Mouse (Mus musculus) neural tube, embryonic 14.5 days (tissue): ENCODE measurements around the gene Gm49425. TPM values are rescaled to one million over a fixed set of nuclear protein-coding genes. Genes with fewer than 3 reads are reported as not detected.
A peak's percentile ranks its signal among the peaks of the same experiment; 100 is the strongest.
"Not testable (repeated sequence)": the region's sequence is repeated elsewhere in the genome, so short reads cannot be mapped to it uniquely, and the experiment has no call there.

Experiments
- ATAC-seq: fragments of 200-750 bp; cut with Nextera tagmentation; 2 replicates; pipeline ENCODE4 v1.8.0; 2017; ENCODE audit warnings: low read depth, mild to moderate bottlenecking, moderate TSS enrichment, moderate library complexity
- H3K27ac ChIP-seq: fragments of 300-500 bp; sonication (generic); 2 replicates; pipeline ENCODE4 v1.5.1; 2014; ENCODE audit warnings: low read depth, mild to moderate bottlenecking, control low read depth, low read length, moderate library complexity, mixed read lengths
- H3K27me3 ChIP-seq: fragments of 300-500 bp; sonication (generic); 2 replicates; pipeline ENCODE4 v1.6.1; 2014; ENCODE audit warnings: low read length; ENCODE audit not compliant: control insufficient read depth, insufficient read depth
- H3K36me3 ChIP-seq: fragments of 300-500 bp; sonication (generic); 2 replicates; pipeline ENCODE4 v1.6.1; 2014; ENCODE audit warnings: low read length, mixed read lengths; ENCODE audit not compliant: control insufficient read depth, insufficient read depth
- H3K4me1 ChIP-seq: fragments of 300-500 bp; sonication (generic); 2 replicates; pipeline ENCODE4 v1.6.1; 2014; ENCODE audit warnings: low read length; ENCODE audit not compliant: control insufficient read depth, insufficient read depth
- H3K4me2 ChIP-seq: fragments of 300-500 bp; sonication (generic); 2 replicates; pipeline ENCODE4 v1.6.1; 2014; ENCODE audit warnings: mild to moderate bottlenecking, low read depth, low read length, control low read depth
- H3K4me3 ChIP-seq: fragments of 300-500 bp; sonication (generic); 2 replicates; pipeline ENCODE4 v1.5.1; 2014; ENCODE audit warnings: low read depth, low read length, control low read depth, mixed read lengths
- H3K9ac ChIP-seq: fragments of 300-500 bp; sonication (generic); replicated peaks from 2 replicates; pipeline ENCODE4 v1.6.1; 2014; ENCODE audit warnings: low read depth, mild to moderate bottlenecking, control low read depth, low read length, mixed read lengths
- H3K9me3 ChIP-seq: fragments of 300-500 bp; sonication (generic); 2 replicates; pipeline ENCODE4 v1.6.1; 2016; ENCODE audit warnings: low read length; ENCODE audit not compliant: control insufficient read depth
- WGBS: fragments of 180-500 bp; shearing (Covaris S2); extraction: QIAGEN DNeasy Blood & Tissue Kit; methylation state at CpG from one replicate; pipeline ENCODE4 v1.1.7; 2014; 5-methylcytosine and 5-hydroxymethylcytosine counted together
- polyA plus RNA-seq: library from polyadenylated mRNA; unstranded; fragments of >200 nt; fragmentation: Nextera tagmentation; extraction: Ambion mirVana; gene quantifications from 2 replicates; pipeline ENCODE4 v1.2.1, GENCODE M21; 2014

Gm49425 gene
- polyA plus RNA-seq = 0.29 TPM in 1 of 2 replicates, not detected in the other

DNA sequence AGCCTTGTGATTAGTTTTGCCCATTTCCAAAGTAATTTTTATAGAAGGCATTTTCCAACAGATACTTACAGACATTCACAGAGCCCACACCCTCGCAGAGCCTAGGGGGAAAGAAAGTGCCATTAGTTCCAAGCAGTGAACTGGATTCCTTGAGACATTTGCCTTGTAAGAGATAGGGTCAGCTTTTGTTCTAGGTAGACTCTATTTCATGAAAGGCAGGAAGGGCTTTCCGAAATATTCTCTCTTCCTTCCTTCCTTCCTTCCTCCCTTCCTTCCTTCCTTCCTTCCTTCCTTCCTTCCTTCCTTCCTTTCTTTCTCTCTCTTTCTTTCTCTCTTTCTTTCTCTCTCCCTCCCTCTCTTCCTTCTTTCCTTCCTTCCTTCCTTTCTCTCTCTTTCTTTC lies at the start of gene Gm49425:
Gene Gm49425, minus strand, starts transcription at position 101 of the 400 bp plus-strand sequence.
- not testable (repeated sequence) for H3K36me3 ChIP-seq, H3K4me3 ChIP-seq, ATAC-seq, H3K4me2 ChIP-seq, H3K27ac ChIP-seq, H3K27me3 ChIP-seq, H3K9ac ChIP-seq, H3K4me1 ChIP-seq, H3K9me3 ChIP-seq
- WGBS = 85% methylated on average over 2 of the region's 2 CpGs

DNA sequence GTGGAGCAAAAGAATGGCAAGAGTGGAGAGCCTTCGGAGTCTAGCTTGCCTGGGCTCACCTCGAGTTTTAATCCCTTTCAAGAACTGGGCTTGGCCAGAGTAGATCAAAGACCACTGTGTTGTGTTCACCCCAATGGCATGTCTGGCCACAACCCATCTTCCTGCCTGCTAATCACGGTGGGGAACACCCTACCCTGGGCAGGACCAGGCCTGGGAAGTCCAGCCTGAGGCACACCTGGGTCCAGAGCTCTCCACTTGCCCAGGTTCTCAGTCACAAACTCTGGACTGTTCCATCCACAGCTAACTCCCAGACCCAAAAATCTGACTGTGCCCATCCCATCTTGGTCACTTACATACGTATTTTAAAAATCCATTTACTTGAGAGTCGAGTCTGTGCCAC lies 45.8 kb upstream of the Gm49425 start, which contains the start of gene Krt90:
Gene Krt90, minus strand, starts transcription at position 101 of the 400 bp plus-strand sequence.
- no peak within 1 kb of the TSS for H3K4me3 ChIP-seq
- no peak within 1 kb of the TSS for H3K27ac ChIP-seq
- H3K9ac ChIP-seq = no peak within 1 kb of the TSS
- WGBS = 71% methylated on average over 5 of the region's 5 CpGs
- ATAC-seq = no peak
- H3K9me3 ChIP-seq = no peaks in the 10 kb centered on the region
- H3K36me3 ChIP-seq = no peaks in the 10 kb centered on the region
- H3K4me1 ChIP-seq = no peaks in the 10 kb centered on the region
- no peak within 1 kb of the TSS for H3K4me2 ChIP-seq
- no peaks in the 10 kb centered on the region for H3K27me3 ChIP-seq

DNA sequence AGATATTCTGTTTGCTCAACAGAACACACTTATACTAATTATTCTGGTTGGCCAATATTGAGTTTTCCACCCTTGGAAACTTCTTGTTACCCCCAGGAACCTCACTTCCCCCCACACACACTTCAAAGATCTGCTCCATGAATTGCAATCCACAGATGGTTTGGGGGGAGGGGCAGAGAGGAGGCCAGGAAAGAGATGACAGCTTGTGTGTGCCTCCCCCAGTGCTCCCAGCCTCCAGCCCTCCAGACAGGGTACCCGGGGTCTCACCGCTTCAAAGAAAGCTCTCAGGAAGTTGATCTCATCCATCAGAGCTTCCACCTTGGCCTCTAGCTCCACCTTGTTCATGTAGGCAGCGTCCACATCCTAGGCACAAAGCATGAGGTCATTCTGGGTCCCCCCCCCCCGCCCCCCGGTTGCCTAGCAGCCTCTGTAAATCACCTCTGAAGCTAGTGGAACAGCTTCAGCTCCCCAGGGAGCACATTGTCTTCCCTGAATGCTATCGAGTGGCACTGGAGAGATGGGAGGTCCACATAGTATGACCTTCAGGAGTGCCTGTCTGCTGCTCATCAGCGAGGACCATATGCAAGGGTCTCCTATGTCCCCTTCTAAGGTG lies 41.1 kb upstream of the Gm49425 start:
- Histone ChIP-seq H3K27me3 (no peaks in the 10 kb centered on the region), H3K9me3 (no peaks in the 10 kb centered on the region)

DNA sequence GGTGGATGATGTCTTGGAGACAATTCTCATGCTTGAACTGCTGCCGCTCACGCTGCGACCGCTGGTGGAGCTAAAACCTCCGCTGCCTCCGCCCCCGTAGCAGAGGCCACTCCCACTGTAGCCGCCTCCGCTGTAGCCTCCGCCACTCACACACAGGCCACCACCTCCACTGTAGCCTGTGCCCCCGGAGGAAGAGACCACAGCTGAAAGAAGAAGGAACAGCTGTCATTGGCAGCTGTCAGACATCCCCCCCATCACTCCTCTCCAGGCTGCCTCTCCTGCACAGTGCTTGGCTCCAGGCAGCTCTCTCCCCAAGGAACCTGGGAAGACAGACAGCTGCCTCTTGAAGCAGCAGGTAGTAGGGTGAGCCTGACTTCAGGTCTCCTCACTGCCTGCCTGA lies 36.1 kb upstream of the Gm49425 start:
- no peaks in the 10 kb centered on the region for H3K27me3 ChIP-seq
- H3K27ac ChIP-seq = no peak overlapping the region
- H3K4me3 ChIP-seq = no peak overlapping the region
- no peak overlapping the region for H3K9ac ChIP-seq
- H3K36me3 ChIP-seq = no peaks in the 10 kb centered on the region
- H3K4me2 ChIP-seq = peak overlapping the region; percentile 15; the same call in 1 of the 2 replicates
- no peaks in the 10 kb centered on the region for H3K4me1 ChIP-seq
- peak; percentile 69; the same call in 1 of the 2 replicates for ATAC-seq
- WGBS = 0% methylated on average over 11 of the region's 11 CpGs
- no peaks in the 10 kb centered on the region for H3K9me3 ChIP-seq

More for the DNA sequence above, 41.1 kb upstream of the Gm49425 start:
- Histone ChIP-seq H3K4me1 (no peaks in the 10 kb centered on the region), H3K36me3 (no peaks in the 10 kb centered on the region), H3K27ac (no peak overlapping the region), H3K9ac (no peak overlapping the region), H3K4me3 (no peak overlapping the region), H3K4me2 (no peak overlapping the region)
- ATAC-seq = no peak
- WGBS = 2% methylated on average over 7 of the region's 7 CpGs

DNA sequence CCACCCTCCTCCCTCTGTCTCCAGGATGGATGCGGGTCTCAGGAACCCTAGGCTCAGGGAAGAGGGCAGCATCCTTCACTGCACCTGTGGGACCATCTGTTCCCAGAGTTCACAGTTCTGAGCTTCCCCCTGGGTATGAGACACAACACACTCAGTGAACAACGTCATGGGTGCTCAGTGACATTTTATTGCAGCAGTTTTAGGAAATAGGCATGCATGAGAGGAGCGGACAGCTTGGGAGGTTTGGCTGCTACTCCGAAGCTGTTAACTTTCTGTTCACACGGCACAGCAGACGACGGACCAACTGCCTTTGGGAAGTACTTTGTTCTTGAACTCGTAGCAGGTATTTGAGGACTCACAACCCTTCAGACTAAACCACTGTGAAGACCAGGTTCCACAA lies 35.1 kb upstream of the Gm49425 start:
- no peak overlapping the region for H3K27ac ChIP-seq
- H3K36me3 ChIP-seq = no peaks in the 10 kb centered on the region
- no peaks in the 10 kb centered on the region for H3K9me3 ChIP-seq
- no peak overlapping the region for H3K4me3 ChIP-seq
- ATAC-seq = no peak
- H3K4me1 ChIP-seq = no peaks in the 10 kb centered on the region
- WGBS = 74% methylated on average over 8 of the region's 8 CpGs
- H3K9ac ChIP-seq = no peak overlapping the region
- no peak overlapping the region for H3K4me2 ChIP-seq
- H3K27me3 ChIP-seq = no peaks in the 10 kb centered on the region

DNA sequence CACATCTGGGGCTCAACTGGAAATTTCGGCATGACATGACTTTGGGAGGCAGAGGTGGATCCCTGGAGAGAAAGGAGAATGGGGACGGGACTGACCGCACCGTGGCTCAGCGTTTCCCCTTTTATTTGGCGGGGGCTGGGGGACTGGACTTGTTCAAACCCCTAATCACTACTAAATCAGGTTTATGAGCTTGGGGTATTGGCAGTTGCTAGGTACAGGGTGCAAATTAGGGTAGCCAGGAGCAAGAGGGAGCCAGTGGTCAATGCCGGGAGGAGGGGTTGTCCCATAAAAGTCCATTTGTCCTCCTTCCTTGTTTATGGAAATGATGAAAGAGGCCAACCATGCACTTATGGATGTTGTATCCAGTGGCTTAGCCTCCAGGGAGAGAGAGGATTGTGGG lies 33.5 kb upstream of the Gm49425 start, which contains the start of gene Krt82:
Gene Krt82, minus strand, starts transcription at position 101 of the 400 bp plus-strand sequence.
- no peaks in the 10 kb centered on the region for H3K4me1 ChIP-seq
- H3K27me3 ChIP-seq = no peaks in the 10 kb centered on the region
- H3K4me2 ChIP-seq = no peak within 1 kb of the TSS
- 37% methylated on average over 7 of the region's 7 CpGs for WGBS
- H3K9me3 ChIP-seq = no peaks in the 10 kb centered on the region
- ATAC-seq = no peak
- no peak within 1 kb of the TSS for H3K4me3 ChIP-seq
- no peak within 1 kb of the TSS for H3K9ac ChIP-seq
- no peak within 1 kb of the TSS for H3K27ac ChIP-seq
- H3K36me3 ChIP-seq = no peaks in the 10 kb centered on the region

DNA sequence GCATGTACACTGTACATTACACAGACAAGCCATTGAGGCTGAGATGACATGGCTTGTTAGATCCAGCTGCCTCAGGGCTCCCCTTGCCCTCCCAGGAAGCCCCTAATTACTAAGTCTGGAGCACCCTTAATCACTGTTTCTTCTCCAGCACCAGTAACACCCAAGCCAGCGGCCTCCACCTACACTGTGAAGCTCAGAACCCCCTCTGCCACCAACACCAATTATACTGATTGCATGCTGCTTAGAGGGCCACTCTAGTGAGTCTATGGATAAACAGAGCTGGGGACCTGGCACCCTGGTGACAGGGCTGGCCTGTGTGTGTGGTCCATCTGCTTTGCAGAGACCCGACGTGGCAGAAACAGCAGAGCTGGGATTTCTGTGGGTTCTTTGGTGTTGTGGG lies 27.4 kb upstream of the Gm49425 start:
- H3K36me3 ChIP-seq = no peaks in the 10 kb centered on the region

DNA sequence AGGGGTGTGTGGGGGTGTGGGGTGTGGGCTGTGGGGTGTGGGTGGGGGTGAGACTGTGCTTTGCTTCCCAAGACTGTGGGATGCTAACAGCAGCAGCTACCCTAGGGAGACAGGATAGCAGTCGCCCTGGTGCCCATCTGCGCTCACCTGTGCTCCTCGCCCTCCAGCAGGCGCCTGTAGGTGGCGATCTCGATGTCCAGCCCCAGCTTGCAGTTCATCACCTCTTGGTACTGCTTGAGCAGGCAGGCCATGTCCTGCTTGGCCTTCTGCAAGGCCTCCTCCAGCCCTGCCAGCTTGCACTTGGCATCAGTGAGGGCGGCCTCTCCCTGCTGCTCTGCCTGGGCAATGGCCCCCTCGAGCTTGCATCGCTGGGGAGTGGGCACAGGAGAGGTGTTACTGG lies 25.5 kb upstream of the Gm49425 start:
- Histone ChIP-seq H3K9me3 (no peaks in the 10 kb centered on the region), H3K4me1 (no peaks in the 10 kb centered on the region), H3K27me3 (no peaks in the 10 kb centered on the region), H3K36me3 (no peaks in the 10 kb centered on the region), H3K9ac (no peak overlapping the region), H3K4me3 (no peak overlapping the region), H3K27ac (no peak overlapping the region), H3K4me2 (no peak overlapping the region)
- 60% methylated on average over 9 of the region's 9 CpGs for WGBS
- ATAC-seq = no peak

More for the DNA sequence above, 27.4 kb upstream of the Gm49425 start:
- no peak for ATAC-seq
- H3K9ac ChIP-seq = no peak overlapping the region
- H3K4me3 ChIP-seq = no peak overlapping the region
- H3K27me3 ChIP-seq = no peaks in the 10 kb centered on the region
- H3K4me2 ChIP-seq = no peak overlapping the region
- no peak overlapping the region for H3K27ac ChIP-seq
- WGBS = 67% methylated on average over 3 of the region's 3 CpGs
- H3K9me3 ChIP-seq = no peaks in the 10 kb centered on the region
- H3K4me1 ChIP-seq = no peaks in the 10 kb centered on the region

DNA sequence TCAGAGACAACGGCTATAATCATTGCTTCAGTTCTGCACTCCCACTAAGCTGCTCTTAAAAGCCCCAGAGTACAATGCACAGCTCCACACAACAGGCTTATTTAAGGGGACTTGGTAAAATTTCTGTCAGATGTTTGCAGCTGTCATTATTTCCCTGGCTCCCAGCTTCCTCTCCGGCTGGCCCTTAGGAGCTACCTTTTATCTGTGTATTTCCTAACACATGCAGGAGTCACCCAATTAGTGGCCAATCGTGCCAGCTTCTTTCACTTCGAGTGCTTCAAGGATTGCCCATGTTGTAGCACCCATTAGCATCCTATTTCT lies 21.5 kb upstream of the Gm49425 start:
- Histone ChIP-seq H3K36me3 (no peaks in the 10 kb centered on the region), H3K9ac (no peak overlapping the region)
- 55% methylated on average over 4 of the region's 4 CpGs for WGBS

More for the DNA sequence above, 21.5 kb upstream of the Gm49425 start:
- ATAC-seq = no peak
- Histone ChIP-seq H3K4me1 (no peaks in the 10 kb centered on the region), H3K27ac (no peak overlapping the region), H3K27me3 (no peaks in the 10 kb centered on the region), H3K4me3 (no peak overlapping the region), H3K9me3 (no peaks in the 10 kb centered on the region), H3K4me2 (no peak overlapping the region)
